Mouse (Mus musculus) hindbrain, embryonic 11.5 days (tissue): Measurements from ENCODE around the gene Kif18b. TPM values are rescaled to one million over a fixed set of nuclear protein-coding genes. Genes with fewer than 3 reads are reported as not detected.

ENCODE experiments used
- ATAC-seq: fragments of 200-750 bp; cut with Nextera tagmentation; 2 replicates; pipeline ENCODE4 v1.8.0; 2017; ENCODE audit warnings: mild to moderate bottlenecking, moderate TSS enrichment, moderate library complexity; ENCODE audit not compliant: low FRiP score
- DNase-seq: peaks from one replicate; pipeline ENCODE4 v3.0.0-alpha.2; 2015; ENCODE audit warnings: low spot score
- H3K27ac ChIP-seq: fragments of 300-500 bp; sonication (generic); 2 replicates; pipeline ENCODE4 v1.5.1; 2014; ENCODE audit warnings: mild to moderate bottlenecking, low read depth, low read length
- H3K27me3 ChIP-seq: fragments of 300-500 bp; sonication (generic); 2 replicates; pipeline ENCODE4 v1.6.1; 2014; ENCODE audit warnings: mild to moderate bottlenecking, low read length, moderate library complexity, mixed read lengths; ENCODE audit not compliant: control insufficient read depth, insufficient read depth
- H3K36me3 ChIP-seq: fragments of 300-500 bp; sonication (generic); 2 replicates; pipeline ENCODE4 v1.6.1; 2014; ENCODE audit warnings: mild to moderate bottlenecking, low read length, moderate library complexity, mixed read lengths; ENCODE audit not compliant: control insufficient read depth, insufficient read depth
- H3K4me1 ChIP-seq: fragments of 300-500 bp; sonication (generic); replicated peaks from 2 replicates; pipeline ENCODE4 v1.6.1; 2014; ENCODE audit warnings: low read length, mixed read lengths; ENCODE audit not compliant: control insufficient read depth, insufficient read depth
- H3K4me2 ChIP-seq: fragments of 300-500 bp; sonication (generic); replicated peaks from 2 replicates; pipeline ENCODE4 v1.6.1; 2014; ENCODE audit warnings: mild to moderate bottlenecking, low read depth, low read length
- H3K4me3 ChIP-seq: fragments of 300-500 bp; sonication (generic); 2 replicates; pipeline ENCODE4 v1.5.1; 2014; ENCODE audit warnings: low read depth, low read length
- H3K9ac ChIP-seq: fragments of 300-500 bp; sonication (generic); 2 replicates; pipeline ENCODE4 v1.6.1; 2014; ENCODE audit warnings: low read depth, low read length
- H3K9me3 ChIP-seq: fragments of 300-500 bp; sonication (generic); 2 replicates; pipeline ENCODE4 v1.6.1; 2016; ENCODE audit warnings: low read length; ENCODE audit not compliant: control insufficient read depth
- WGBS: fragments of 180-500 bp; shearing (Covaris S2); extraction: QIAGEN DNeasy Blood & Tissue Kit; methylation state at CpG from one replicate; pipeline ENCODE4 v1.1.7; 2014; 5-methylcytosine and 5-hydroxymethylcytosine counted together
- polyA plus RNA-seq: library from polyadenylated mRNA; unstranded; fragments of >200 nt; fragmentation: Nextera tagmentation; extraction: Ambion mirVana; gene quantifications from 2 replicates; pipeline ENCODE4 v1.2.1, GENCODE M21; 2014

Gene Kif18b
- polyA plus RNA-seq, 1 experiment from 2014 or later = 8.5 TPM

- H3K27me3 ChIP-seq = no peaks in the 10 kb centered on the region
- ATAC-seq (no peak), DNase-seq (no peak)
- WGBS = 84% methylated on average over 1 of the region's 1 CpGs
- no peak overlapping the region for H3K4me3 ChIP-seq
- H3K9ac ChIP-seq = no peak overlapping the region
- H3K36me3 ChIP-seq = no peaks in the 10 kb centered on the region
- no peak overlapping the region for H3K4me2 ChIP-seq
- no peaks in the 10 kb centered on the region for H3K9me3 ChIP-seq
- H3K27ac ChIP-seq = no peak overlapping the region
- peaks cover 12% of the 10 kb centered on the region for H3K4me1 ChIP-seq
These were observed 33.9 kb upstream of the Kif18b start for GRCm38 (mm10) chr11:102958870-102959269.

- H3K4me1 ChIP-seq = peaks cover 8% of the 10 kb centered on the region
- no peaks in the 10 kb centered on the region for H3K27me3 ChIP-seq
- WGBS = 80% methylated on average over 6 of the region's 6 CpGs
- H3K9ac ChIP-seq = no peak overlapping the region
- no peak for ATAC-seq
- no peak for DNase-seq
- no peak overlapping the region for H3K4me3 ChIP-seq
- no peak overlapping the region for H3K27ac ChIP-seq
- no peaks in the 10 kb centered on the region for H3K9me3 ChIP-seq
- no peaks in the 10 kb centered on the region for H3K36me3 ChIP-seq
- no peak overlapping the region for H3K4me2 ChIP-seq
These were observed 33.5 kb upstream of the Kif18b start for GRCm38 (mm10) chr11:102958431-102958830.

- Histone ChIP-seq H3K9me3 (no peaks in the 10 kb centered on the region), H3K4me2 (no peak overlapping the region), H3K27me3 (no peaks in the 10 kb centered on the region), H3K9ac (no peak overlapping the region), H3K27ac (peak overlapping the region; percentile 81; the same call in 1 of the 2 replicates), H3K4me3 (no peak overlapping the region), H3K4me1 (peaks cover 10% of the 10 kb centered on the region), H3K36me3 (no peaks in the 10 kb centered on the region)
- DNase-seq = no peak
- no peak for ATAC-seq
- WGBS = 85% methylated on average over 8 of the region's 8 CpGs
These were observed 32.8 kb upstream of the Kif18b start for GRCm38 (mm10) chr11:102957692-102958091.

GRCm38 (mm10) chr11:102956962-102957614, 32.2 kb upstream of the Kif18b start:
- Histone ChIP-seq H3K4me1 (peaks cover 11% of the 10 kb centered on the region), H3K4me3 (no peak overlapping the region), H3K9ac (no peak overlapping the region), H3K9me3 (no peaks in the 10 kb centered on the region), H3K27ac (peak overlapping the region; percentile 81), H3K27me3 (no peaks in the 10 kb centered on the region), H3K4me2 (no peak overlapping the region), H3K36me3 (no peaks in the 10 kb centered on the region)
- ATAC-seq (peak; percentile 53), DNase-seq (peak; percentile 50)
- 52% methylated on average over 16 of the region's 16 CpGs for WGBS

GRCm38 (mm10) chr11:102952922-102953321, 28.0 kb upstream of the Kif18b start:
- Histone ChIP-seq H3K27me3 (peaks cover 19% of the 10 kb centered on the region), H3K4me1 (peaks cover 17% of the 10 kb centered on the region), H3K36me3 (no peaks in the 10 kb centered on the region), H3K4me2 (no peak overlapping the region), H3K9ac (no peak overlapping the region), H3K4me3 (no peak overlapping the region), H3K9me3 (no peaks in the 10 kb centered on the region), H3K27ac (peak overlapping the region; percentile 65)
- ATAC-seq (peak; percentile 87), DNase-seq (peak; percentile 63)
- 18% methylated on average over 6 of the region's 6 CpGs for WGBS

- peak overlapping the region; percentile 52 for H3K4me2 ChIP-seq
- ATAC-seq = no peak
- peak overlapping the region; percentile 34 for H3K4me3 ChIP-seq
- under 1% methylated on average over 51 of the region's 51 CpGs for WGBS
- peaks cover 25% of the 10 kb centered on the region for H3K4me1 ChIP-seq
- H3K27me3 ChIP-seq = peaks cover 61% of the 10 kb centered on the region
- H3K36me3 ChIP-seq = no peaks in the 10 kb centered on the region
- H3K27ac ChIP-seq = peak overlapping the region; percentile 27; the same call in 1 of the 2 replicates
- H3K9me3 ChIP-seq = no peaks in the 10 kb centered on the region
- peak overlapping the region; percentile 54 for H3K9ac ChIP-seq
- peak; percentile 58 for DNase-seq
These were observed 23.4 kb upstream of the Kif18b start for GRCm38 (mm10) chr11:102948043-102948961.

GRCm38 (mm10) chr11:102946992-102947343, 22.0 kb upstream of the Kif18b start:
- no peaks in the 10 kb centered on the region for H3K36me3 ChIP-seq
- peaks cover 61% of the 10 kb centered on the region for H3K27me3 ChIP-seq
- DNase-seq (no peak), ATAC-seq (peak; percentile 38; the same call in 1 of the 2 replicates)
- H3K4me2 ChIP-seq = peak overlapping the region; percentile 61
- peaks cover 19% of the 10 kb centered on the region for H3K4me1 ChIP-seq
- H3K27ac ChIP-seq = peak overlapping the region; percentile 39; the same call in 1 of the 2 replicates
- no peaks in the 10 kb centered on the region for H3K9me3 ChIP-seq
- H3K4me3 ChIP-seq = 0 out of 2 replicates have a peak overlapping the region, but pooled peaks have one; percentile 39
- H3K9ac ChIP-seq = no peak overlapping the region
- 5% methylated on average over 8 of the region's 8 CpGs for WGBS

GRCm38 (mm10) chr11:102946265-102946991, 21.5 kb upstream of the Kif18b start, which contains the start of gene C1ql1:
Gene C1ql1, minus strand, starts transcription at chr11:102946688.
- peaks cover 17% of the 10 kb centered on the region for H3K4me1 ChIP-seq
- peaks cover 61% of the 10 kb centered on the region for H3K27me3 ChIP-seq
- ATAC-seq (peak; percentile 81), DNase-seq (peak; percentile 93)
- peak within 1 kb of the TSS; percentile 39 for H3K27ac ChIP-seq
- H3K4me3 ChIP-seq = peak within 1 kb of the TSS; percentile 39
- peak within 1 kb of the TSS; percentile 52; the same call in 1 of the 2 replicates for H3K9ac ChIP-seq
- H3K9me3 ChIP-seq = no peaks in the 10 kb centered on the region
- peak within 1 kb of the TSS; percentile 61 for H3K4me2 ChIP-seq
- WGBS = under 1% methylated on average over 58 of the region's 87 CpGs
- no peaks in the 10 kb centered on the region for H3K36me3 ChIP-seq
